Mouse (Mus musculus): ENCODE data around the gene Ttc30b. TPM values are rescaled to one million over a fixed set of nuclear protein-coding genes. Genes with fewer than 3 reads are reported as not detected.
"Not testable (repeated sequence)": the region's sequence is repeated elsewhere in the genome, so short reads cannot be mapped to it uniquely, and the experiment has no call there.

Gene Ttc30b
- polyA plus RNA-seq, 1 experiment from 2014 or later: 8.0 TPM

- ATAC-seq (replicated peaks; ENCODE audit: insufficient number of reproducible peaks, low FRiP score, low TSS enrichment, low read depth): no peak
- 51% methylated on average over 15 of the region's 15 CpGs for WGBS
- H3K4me2 ChIP-seq (ENCODE audit: low read depth, low read length): no peak overlapping the region; the same call in 1 of the 2 replicates
Observed at GRCm38 (mm10) chr2:75960366-75961330, 22.3 kb upstream of the Ttc30b start.

DNA sequence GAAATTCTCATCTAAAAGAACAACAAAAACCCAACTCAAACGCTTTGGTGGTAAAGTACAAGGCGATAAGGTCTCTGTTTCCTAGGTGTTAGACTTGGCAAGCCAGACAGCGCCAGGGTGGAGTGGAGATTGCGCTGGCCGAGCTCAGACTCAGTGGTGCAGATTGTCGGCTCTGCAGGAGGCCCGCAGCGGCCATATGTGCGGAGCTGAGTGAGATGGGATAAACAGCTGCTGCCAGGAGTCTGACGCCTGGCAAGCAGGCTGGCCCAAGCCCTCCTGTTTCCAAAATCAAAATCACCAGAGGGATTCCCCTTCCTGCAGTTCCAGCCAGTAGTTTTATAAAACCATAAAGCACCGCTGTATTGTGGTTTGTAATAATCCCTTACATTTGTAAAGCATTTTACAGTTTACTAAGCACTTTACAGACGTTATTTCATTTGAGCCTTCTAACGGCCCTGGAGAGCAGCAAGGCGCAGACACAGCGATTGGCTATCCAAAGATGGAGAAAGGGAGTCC is 21.5 kb upstream of the Ttc30b start:
- Histone ChIP-seq H3K4me1 (ENCODE audit: control insufficient read depth, insufficient read depth, low read length) (peaks cover 3% of the 10 kb centered on the region; the same call in 1 of the 2 replicates), H3K36me3 (replicated peaks; ENCODE audit: control insufficient read depth, insufficient read depth, low read depth, low read length) (no peaks in the 10 kb centered on the region), H3K27ac (replicated peaks; ENCODE audit: low read depth, low read length) (peak overlapping the region; percentile 7; the same call in 1 of the 2 replicates), H3K9ac (replicated peaks; ENCODE audit: low read length) (peak overlapping the region; percentile 43; the same call in 1 of the 2 replicates), H3K4me2 (ENCODE audit: low read depth, low read length) (peak overlapping the region; percentile 5), H3K4me3 (ENCODE audit: low read depth, low read length) (no peak overlapping the region), H3K27me3 (ENCODE audit: control insufficient read depth, insufficient read depth, low read length) (no peaks in the 10 kb centered on the region), H3K9me3 (replicated peaks; ENCODE audit: control insufficient read depth, low read length) (no peaks in the 10 kb centered on the region)
- ATAC-seq (replicated peaks; ENCODE audit: insufficient number of reproducible peaks, low FRiP score, low TSS enrichment, low read depth) (0 out of 2 replicates have a peak, but pooled peaks have one; percentile 64), DNase-seq (ENCODE audit: low spot score) (peak; percentile 54)
- 9% methylated on average over 15 of the region's 15 CpGs for WGBS

More at GRCm38 (mm10) chr2:75960366-75961330, 22.3 kb upstream of the Ttc30b start:
- Histone ChIP-seq H3K4me1 (ENCODE audit: control insufficient read depth, insufficient read depth, low read length) (peaks cover 3% of the 10 kb centered on the region; the same call in 1 of the 2 replicates), H3K36me3 (replicated peaks; ENCODE audit: control insufficient read depth, insufficient read depth, low read depth, low read length) (no peaks in the 10 kb centered on the region), H3K9ac (replicated peaks; ENCODE audit: low read length) (no peak overlapping the region; the same call in 1 of the 2 replicates), H3K27ac (replicated peaks; ENCODE audit: low read depth, low read length) (peak overlapping the region; percentile 7; the same call in 1 of the 2 replicates), H3K9me3 (replicated peaks; ENCODE audit: control insufficient read depth, low read length) (no peaks in the 10 kb centered on the region), H3K4me3 (ENCODE audit: low read depth, low read length) (no peak overlapping the region), H3K27me3 (ENCODE audit: control insufficient read depth, insufficient read depth, low read length) (no peaks in the 10 kb centered on the region)
- no peak for DNase-seq (ENCODE audit: low spot score)

- DNase-seq (ENCODE audit: low spot score) (peak; percentile 63), ATAC-seq (replicated peaks; ENCODE audit: insufficient number of reproducible peaks, low FRiP score, low TSS enrichment, low read depth) (no peak; the same call in 1 of the 2 replicates)
- 26% methylated on average over 18 of the region's 18 CpGs for WGBS
- H3K4me1 ChIP-seq (ENCODE audit: control insufficient read depth, insufficient read depth, low read length): no peaks in the 10 kb centered on the region; the same call in 1 of the 2 replicates
- peak overlapping the region; percentile 5 for H3K4me2 ChIP-seq (ENCODE audit: low read depth, low read length)
- H3K27ac ChIP-seq (replicated peaks; ENCODE audit: low read depth, low read length): peak overlapping the region; percentile 7; the same call in 1 of the 2 replicates
- no peaks in the 10 kb centered on the region for H3K36me3 ChIP-seq (replicated peaks; ENCODE audit: control insufficient read depth, insufficient read depth, low read depth, low read length)
- no peaks in the 10 kb centered on the region for H3K9me3 ChIP-seq (replicated peaks; ENCODE audit: control insufficient read depth, low read length)
- H3K9ac ChIP-seq (replicated peaks; ENCODE audit: low read length): no peak overlapping the region
- H3K4me3 ChIP-seq (ENCODE audit: low read depth, low read length): no peak overlapping the region
- H3K27me3 ChIP-seq (ENCODE audit: control insufficient read depth, insufficient read depth, low read length): no peaks in the 10 kb centered on the region
Observed at GRCm38 (mm10) chr2:75959183-75959849, 20.9 kb upstream of the Ttc30b start.

- DNase-seq (ENCODE audit: low spot score) (no peak), ATAC-seq (replicated peaks; ENCODE audit: insufficient number of reproducible peaks, low FRiP score, low TSS enrichment, low read depth) (no peak)
- H3K4me2 ChIP-seq (ENCODE audit: low read depth, low read length): no peak overlapping the region
- 47% methylated on average over 13 of the region's 14 CpGs for WGBS
- no peaks in the 10 kb centered on the region for H3K4me1 ChIP-seq (ENCODE audit: control insufficient read depth, insufficient read depth, low read length)
- no peak overlapping the region for H3K9ac ChIP-seq (replicated peaks; ENCODE audit: low read length)
- no peaks in the 10 kb centered on the region for H3K36me3 ChIP-seq (replicated peaks; ENCODE audit: control insufficient read depth, insufficient read depth, low read depth, low read length)
- H3K27me3 ChIP-seq (ENCODE audit: control insufficient read depth, insufficient read depth, low read length): no peaks in the 10 kb centered on the region
- no peak overlapping the region for H3K4me3 ChIP-seq (ENCODE audit: low read depth, low read length)
- H3K9me3 ChIP-seq (replicated peaks; ENCODE audit: control insufficient read depth, low read length): no peaks in the 10 kb centered on the region
- no peak overlapping the region for H3K27ac ChIP-seq (replicated peaks; ENCODE audit: low read depth, low read length)
Observed at GRCm38 (mm10) chr2:75955709-75956108, 17.3 kb upstream of the Ttc30b start.

DNA sequence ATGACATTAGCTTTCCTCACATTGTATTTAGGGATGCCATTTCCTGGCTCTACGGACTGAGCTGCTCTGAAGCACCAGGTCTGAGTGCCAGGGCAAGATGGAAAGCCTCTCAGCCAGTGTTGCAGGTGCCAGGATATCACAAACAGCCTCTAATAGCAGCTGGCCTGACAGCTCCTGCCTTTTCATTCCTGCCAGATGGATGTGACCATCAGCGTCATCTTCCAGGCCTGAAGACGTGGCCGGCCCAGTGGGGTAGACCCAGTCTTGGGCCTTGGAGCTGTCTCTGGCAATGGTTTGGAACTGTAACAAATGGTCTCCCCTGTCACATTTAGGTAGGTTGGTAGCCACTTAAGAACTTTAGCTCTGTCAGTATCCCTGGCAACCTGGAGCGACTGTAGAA is 14.9 kb upstream of the Ttc30b start:
- H3K9me3 ChIP-seq (replicated peaks; ENCODE audit: control insufficient read depth, low read length): no peaks in the 10 kb centered on the region
- H3K36me3 ChIP-seq (replicated peaks; ENCODE audit: control insufficient read depth, insufficient read depth, low read depth, low read length): no peaks in the 10 kb centered on the region
- ATAC-seq (replicated peaks; ENCODE audit: insufficient number of reproducible peaks, low FRiP score, low TSS enrichment, low read depth) (no peak), DNase-seq (ENCODE audit: low spot score) (no peak)
- no peak overlapping the region for H3K4me2 ChIP-seq (ENCODE audit: low read depth, low read length)
- H3K9ac ChIP-seq (replicated peaks; ENCODE audit: low read length): no peak overlapping the region
- no peak overlapping the region for H3K27ac ChIP-seq (replicated peaks; ENCODE audit: low read depth, low read length)
- no peak overlapping the region for H3K4me3 ChIP-seq (ENCODE audit: low read depth, low read length)
- no peaks in the 10 kb centered on the region for H3K4me1 ChIP-seq (ENCODE audit: control insufficient read depth, insufficient read depth, low read length)
- WGBS: 82% methylated on average over 5 of the region's 5 CpGs
- no peaks in the 10 kb centered on the region for H3K27me3 ChIP-seq (ENCODE audit: control insufficient read depth, insufficient read depth, low read length)

- Histone ChIP-seq H3K27ac (replicated peaks; ENCODE audit: low read depth, low read length) (no peak overlapping the region), H3K4me3 (ENCODE audit: low read depth, low read length) (no peak overlapping the region), H3K36me3 (replicated peaks; ENCODE audit: control insufficient read depth, insufficient read depth, low read depth, low read length) (no peaks in the 10 kb centered on the region), H3K9me3 (replicated peaks; ENCODE audit: control insufficient read depth, low read length) (no peaks in the 10 kb centered on the region), H3K9ac (replicated peaks; ENCODE audit: low read length) (no peak overlapping the region), H3K4me1 (ENCODE audit: control insufficient read depth, insufficient read depth, low read length) (no peaks in the 10 kb centered on the region), H3K27me3 (ENCODE audit: control insufficient read depth, insufficient read depth, low read length) (no peaks in the 10 kb centered on the region), H3K4me2 (ENCODE audit: low read depth, low read length) (no peak overlapping the region)
- ATAC-seq (replicated peaks; ENCODE audit: insufficient number of reproducible peaks, low FRiP score, low TSS enrichment, low read depth) (no peak), DNase-seq (ENCODE audit: low spot score) (no peak)
- 86% methylated on average over 8 of the region's 8 CpGs for WGBS
Observed at GRCm38 (mm10) chr2:75950685-75951084, 12.3 kb upstream of the Ttc30b start.

- not testable (repeated sequence) for H3K36me3 ChIP-seq (replicated peaks; ENCODE audit: control insufficient read depth, insufficient read depth, low read depth, low read length); DNase-seq (ENCODE audit: low spot score); H3K9me3 ChIP-seq (replicated peaks; ENCODE audit: control insufficient read depth, low read length); H3K4me1 ChIP-seq (ENCODE audit: control insufficient read depth, insufficient read depth, low read length); H3K9ac ChIP-seq (replicated peaks; ENCODE audit: low read length); H3K27me3 ChIP-seq (ENCODE audit: control insufficient read depth, insufficient read depth, low read length); H3K27ac ChIP-seq (replicated peaks; ENCODE audit: low read depth, low read length)
- Histone ChIP-seq H3K4me2 (ENCODE audit: low read depth, low read length) (peak overlapping the region; percentile 44), H3K4me3 (ENCODE audit: low read depth, low read length) (peak overlapping the region; percentile 48)
- ATAC-seq (replicated peaks; ENCODE audit: insufficient number of reproducible peaks, low FRiP score, low TSS enrichment, low read depth): peak; percentile 54; the same call in 1 of the 2 replicates
- whole genome bisulfite sequencing: 66% methylated on average over 13 of the region's 17 CpGs
Observed at GRCm38 (mm10) chr2:75937520-75938116, 767 bp downstream of the Ttc30b start.
